Mouse (Mus musculus) heart, embryonic 10.5 days (tissue): ENCODE data around the gene N4bp3. TPM values are rescaled to one million over a fixed set of nuclear protein-coding genes. Genes with fewer than 3 reads are reported as not detected.

Experiments used
- DNase-seq: peaks from one replicate; pipeline ENCODE4 v3.0.0-alpha.2; 2017; ENCODE audit warnings: low spot score
- H3K27ac ChIP-seq: fragments of 300-500 bp; sonication (generic); 2 replicates; pipeline ENCODE4 v1.5.1; 2016; ENCODE audit warnings: mild to moderate bottlenecking
- H3K27me3 ChIP-seq: fragments of 300-500 bp; sonication (generic); 2 replicates; pipeline ENCODE4 v1.6.1; 2016; ENCODE audit warnings: mild to moderate bottlenecking; ENCODE audit not compliant: poor library complexity, insufficient read depth, severe bottlenecking
- H3K36me3 ChIP-seq: fragments of 300-500 bp; sonication (generic); 2 replicates; pipeline ENCODE4 v1.6.1; 2016; ENCODE audit warnings: mild to moderate bottlenecking, moderate library complexity
- H3K4me1 ChIP-seq: fragments of 300-500 bp; sonication (generic); 2 replicates; pipeline ENCODE4 v1.6.1; 2016; ENCODE audit warnings: mild to moderate bottlenecking
- H3K4me3 ChIP-seq: fragments of 300-500 bp; sonication (generic); 2 replicates; pipeline ENCODE4 v1.5.1; 2016; ENCODE audit warnings: mild to moderate bottlenecking, moderate library complexity
- H3K9me3 ChIP-seq: fragments of 300-500 bp; sonication (generic); 2 replicates; pipeline ENCODE4 v1.6.1; 2016; ENCODE audit warnings: mild to moderate bottlenecking, moderate library complexity
- WGBS: fragments of 180-500 bp; shearing (Covaris S2); methylation state at CpG from one replicate; pipeline ENCODE4 v1.1.7; 2016; 5-methylcytosine and 5-hydroxymethylcytosine counted together
- polyA plus RNA-seq: library from polyadenylated mRNA; unstranded; fragments of >200 nt; fragmentation: Nextera tagmentation; extraction: Ambion mirVana; gene quantifications from 2 replicates; pipeline ENCODE4 v1.2.1, GENCODE M21; 2016

N4bp3 gene
- polyA plus RNA-seq, 1 experiment from 2014 or later, result 12.0 TPM

GRCm38 (mm10) chr11:51649111-51649888 lies 1.3 kb downstream of the N4bp3 start:
- Histone ChIP-seq H3K4me1 (peaks cover 48% of the 10 kb centered on the region), H3K27me3 (peaks cover 16% of the 10 kb centered on the region; the same call in 1 of the 2 replicates), H3K9me3 (no peaks in the 10 kb centered on the region), H3K27ac (peak overlapping the region; percentile 89), H3K36me3 (peaks cover 14% of the 10 kb centered on the region), H3K4me3 (peak overlapping the region; percentile 79)
- 24% methylated on average over 11 of the region's 11 CpGs for WGBS
- no peak for DNase-seq

GRCm38 (mm10) chr11:51648566-51648965 lies 2.1 kb downstream of the N4bp3 start:
- no peak for DNase-seq
- H3K4me1 ChIP-seq, result peaks cover 55% of the 10 kb centered on the region
- H3K27me3 ChIP-seq, result peaks cover 23% of the 10 kb centered on the region
- 20% methylated on average over 3 of the region's 3 CpGs for WGBS
- peak overlapping the region; percentile 79; the same call in 1 of the 2 replicates for H3K4me3 ChIP-seq
- H3K9me3 ChIP-seq, result no peaks in the 10 kb centered on the region
- H3K36me3 ChIP-seq, result peaks cover 20% of the 10 kb centered on the region
- H3K27ac ChIP-seq, result peak overlapping the region; percentile 13; the same call in 1 of the 2 replicates

GRCm38 (mm10) chr11:51646751-51647667 lies 3.6 kb downstream of the N4bp3 start:
- no peak for DNase-seq
- Histone ChIP-seq H3K27me3 (peaks cover 32% of the 10 kb centered on the region), H3K36me3 (peaks cover 30% of the 10 kb centered on the region), H3K9me3 (no peaks in the 10 kb centered on the region), H3K27ac (peak overlapping the region; percentile 18; the same call in 1 of the 2 replicates), H3K4me1 (peaks cover 62% of the 10 kb centered on the region), H3K4me3 (no peak overlapping the region)
- WGBS, result 64% methylated on average over 15 of the region's 15 CpGs

GRCm38 (mm10) chr11:51646245-51646644 lies 4.4 kb downstream of the N4bp3 start:
- Histone ChIP-seq H3K36me3 (peaks cover 30% of the 10 kb centered on the region), H3K27ac (no peak overlapping the region), H3K4me1 (peaks cover 62% of the 10 kb centered on the region), H3K27me3 (peaks cover 29% of the 10 kb centered on the region), H3K4me3 (no peak overlapping the region), H3K9me3 (no peaks in the 10 kb centered on the region)
- DNase-seq, result no peak
- WGBS, result 80% methylated on average over 7 of the region's 7 CpGs

- WGBS, result 87% methylated on average over 13 of the region's 13 CpGs
- Histone ChIP-seq H3K36me3 (peaks cover 30% of the 10 kb centered on the region), H3K4me1 (peaks cover 52% of the 10 kb centered on the region), H3K4me3 (no peak overlapping the region), H3K9me3 (no peaks in the 10 kb centered on the region), H3K27ac (no peak overlapping the region), H3K27me3 (peaks cover 29% of the 10 kb centered on the region)
- DNase-seq, result no peak
These were observed 5.3 kb downstream of the N4bp3 start for GRCm38 (mm10) chr11:51645293-51645692.

- peaks cover 41% of the 10 kb centered on the region for H3K4me1 ChIP-seq
- peaks cover 29% of the 10 kb centered on the region for H3K27me3 ChIP-seq
- DNase-seq, result no peak
- peak overlapping the region; percentile 23; the same call in 1 of the 2 replicates for H3K4me3 ChIP-seq
- H3K27ac ChIP-seq, result no peak overlapping the region
- WGBS, result 72% methylated on average over 16 of the region's 16 CpGs
- H3K36me3 ChIP-seq, result peaks cover 30% of the 10 kb centered on the region
- no peaks in the 10 kb centered on the region for H3K9me3 ChIP-seq
These were observed 6.4 kb downstream of the N4bp3 start for GRCm38 (mm10) chr11:51644217-51644616.

- H3K27ac ChIP-seq, result no peak overlapping the region
- WGBS, result 44% methylated on average over 15 of the region's 15 CpGs
- H3K4me3 ChIP-seq, result peak overlapping the region; percentile 23
- peaks cover 29% of the 10 kb centered on the region for H3K27me3 ChIP-seq
- no peak for DNase-seq
- no peaks in the 10 kb centered on the region for H3K9me3 ChIP-seq
- peaks cover 30% of the 10 kb centered on the region for H3K36me3 ChIP-seq
- peaks cover 37% of the 10 kb centered on the region for H3K4me1 ChIP-seq
These were observed 6.9 kb downstream of the N4bp3 start for GRCm38 (mm10) chr11:51643761-51644160.

- 56% methylated on average over 9 of the region's 9 CpGs for WGBS
- Histone ChIP-seq H3K4me1 (peaks cover 32% of the 10 kb centered on the region), H3K36me3 (peaks cover 30% of the 10 kb centered on the region), H3K27me3 (peaks cover 29% of the 10 kb centered on the region), H3K9me3 (no peaks in the 10 kb centered on the region), H3K4me3 (peak overlapping the region; percentile 23), H3K27ac (no peak overlapping the region)
- DNase-seq, result no peak
These were observed 7.4 kb downstream of the N4bp3 start for GRCm38 (mm10) chr11:51643202-51643601.

GRCm38 (mm10) chr11:51640748-51641147 lies 9.9 kb downstream of the N4bp3 start:
- WGBS, result 84% methylated on average over 7 of the region's 7 CpGs
- H3K4me1 ChIP-seq, result peaks cover 27% of the 10 kb centered on the region

GRCm38 (mm10) chr11:51638497-51638896 lies 12.1 kb downstream of the N4bp3 start:
- 71% methylated on average over 5 of the region's 5 CpGs for WGBS
- peaks cover 33% of the 10 kb centered on the region for H3K4me1 ChIP-seq
- H3K36me3 ChIP-seq, result peaks cover 10% of the 10 kb centered on the region; the same call in 1 of the 2 replicates
- peak overlapping the region; percentile 45; the same call in 1 of the 2 replicates for H3K4me3 ChIP-seq
- DNase-seq, result no peak
- H3K27ac ChIP-seq, result no peak overlapping the region
- peaks cover 9% of the 10 kb centered on the region for H3K27me3 ChIP-seq
- H3K9me3 ChIP-seq, result no peaks in the 10 kb centered on the region

More at GRCm38 (mm10) chr11:51640748-51641147, 9.9 kb downstream of the N4bp3 start:
- no peak for DNase-seq
- no peaks in the 10 kb centered on the region for H3K9me3 ChIP-seq
- peaks cover 29% of the 10 kb centered on the region for H3K36me3 ChIP-seq
- H3K4me3 ChIP-seq, result no peak overlapping the region
- H3K27me3 ChIP-seq, result peaks cover 29% of the 10 kb centered on the region
- no peak overlapping the region for H3K27ac ChIP-seq

GRCm38 (mm10) chr11:51637971-51638414 lies 12.6 kb downstream of the N4bp3 start:
- no peak for DNase-seq
- Histone ChIP-seq H3K36me3 (peaks cover 7% of the 10 kb centered on the region; the same call in 1 of the 2 replicates), H3K4me1 (peaks cover 29% of the 10 kb centered on the region), H3K27me3 (peaks cover 5% of the 10 kb centered on the region; the same call in 1 of the 2 replicates), H3K27ac (peak overlapping the region; percentile 80), H3K9me3 (no peaks in the 10 kb centered on the region), H3K4me3 (peak overlapping the region; percentile 45)
- WGBS, result 5% methylated on average over 17 of the region's 17 CpGs

- Histone ChIP-seq H3K9me3 (no peaks in the 10 kb centered on the region), H3K4me3 (peak overlapping the region; percentile 94), H3K4me1 (peaks cover 27% of the 10 kb centered on the region), H3K27ac (peak overlapping the region; percentile 90), H3K27me3 (no peaks in the 10 kb centered on the region), H3K36me3 (0 out of 2 replicates have a peak, but pooled peaks cover 2% of the 10 kb centered on the region)
- WGBS, result 5% methylated on average over 6 of the region's 6 CpGs
- DNase-seq, result peak; percentile 86
These were observed 14.3 kb downstream of the N4bp3 start for GRCm38 (mm10) chr11:51636323-51636684.
